Mouse (Mus musculus): ENCODE measurements around the gene Cenph. TPM values are rescaled to one million over a fixed set of nuclear protein-coding genes. Genes with fewer than 3 reads are reported as not detected.

Gene Cenph
- polyA plus RNA-seq, 1 experiment: 3.0 TPM

DNA sequence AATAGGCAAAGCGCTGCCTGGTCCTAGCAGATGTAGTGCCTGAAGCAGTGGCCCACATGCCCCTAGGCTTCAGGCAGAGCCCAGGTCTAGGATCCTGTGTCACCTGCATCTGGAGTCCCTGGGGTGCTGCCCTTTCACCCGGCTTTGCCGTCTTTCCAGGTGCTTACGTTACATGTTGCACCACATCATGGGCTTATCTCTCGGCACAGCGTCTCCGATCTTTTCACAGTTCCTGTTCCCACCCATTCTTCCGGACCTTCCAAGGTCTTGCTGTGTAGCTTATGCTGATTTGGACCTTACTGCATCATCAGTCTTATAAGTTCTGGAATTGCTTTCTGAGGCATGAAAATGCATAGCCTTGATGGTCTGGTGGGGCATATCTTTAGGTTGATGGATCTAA is 23.2 kb downstream of the Cenph start:
- Histone ChIP-seq H3K79me2 (ENCODE audit: control insufficient read depth, insufficient read depth) (no peaks in the 10 kb centered on the region), H3K27me3 (ENCODE audit: control insufficient read depth, insufficient read depth, insufficient read length) (no peaks in the 10 kb centered on the region), H3K4me2 (ENCODE audit: low read depth) (no peak overlapping the region), H3K4me3 (no peak overlapping the region), H3ac (ENCODE audit: control insufficient read depth, insufficient read length) (no peak overlapping the region), H3K36me3 (ENCODE audit: control insufficient read depth, insufficient read depth) (no peaks in the 10 kb centered on the region)
- TF ChIP-seq E2F4 (IDR thresholded peaks at IDR 0.05; ENCODE audit: insufficient read depth) (no peak), MYOG (IDR thresholded peaks at IDR 0.05; ENCODE audit: control insufficient read depth in 1 of 3, insufficient read depth in 1 of 3, insufficient read length in 2 of 3, low read depth in 2 of 3) (no peak), REST (IDR thresholded peaks at IDR 0.05; ENCODE audit: insufficient read depth, insufficient read length) (no peak), CEBPB (IDR thresholded peaks at IDR 0.05; ENCODE audit: insufficient read depth, poor library complexity, severe bottlenecking) (no peak), TCF3 (IDR thresholded peaks at IDR 0.05; ENCODE audit: insufficient read length, low read depth) (no peak), SRF (IDR thresholded peaks at IDR 0.05; ENCODE audit: control insufficient read depth, insufficient read length, low read depth) (no peak), MAX (IDR thresholded peaks at IDR 0.05; ENCODE audit: low read depth) (no peak), TCF12 (IDR thresholded peaks at IDR 0.05; ENCODE audit: insufficient read depth, poor library complexity, severe bottlenecking) (no peak), USF1 (IDR thresholded peaks at IDR 0.05; ENCODE audit: low read depth) (no peak), MYOD1 (IDR thresholded peaks at IDR 0.05; ENCODE audit: control insufficient read depth in 1 of 3, insufficient read length in 2 of 3, low read depth in 2 of 3) (no peak), POLR2AphosphoS2 (IDR thresholded peaks at IDR 0.05; ENCODE audit: insufficient read length, low read depth) (no peak), POLR2A (IDR thresholded peaks at IDR 0.05; ENCODE audit: insufficient read length, low read depth) (no peak)

- no peak overlapping the region for H3ac ChIP-seq (ENCODE audit: control insufficient read depth, insufficient read length)
- H3K27me3 ChIP-seq (ENCODE audit: control insufficient read depth, insufficient read depth, insufficient read length): no peaks in the 10 kb centered on the region
- no peaks in the 10 kb centered on the region for H3K36me3 ChIP-seq (ENCODE audit: control insufficient read depth, insufficient read depth)
- no peak overlapping the region for H3K4me3 ChIP-seq
- H3K79me2 ChIP-seq (ENCODE audit: control insufficient read depth, insufficient read depth): no peaks in the 10 kb centered on the region
- H3K4me2 ChIP-seq (ENCODE audit: low read depth): no peak overlapping the region
- TF ChIP-seq E2F4 (IDR thresholded peaks at IDR 0.05; ENCODE audit: insufficient read depth) (no peak), POLR2AphosphoS2 (IDR thresholded peaks at IDR 0.05; ENCODE audit: insufficient read length, low read depth) (no peak), MYOD1 (IDR thresholded peaks at IDR 0.05; ENCODE audit: control insufficient read depth in 1 of 3, insufficient read length in 2 of 3, low read depth in 2 of 3) (no peak), POLR2A (IDR thresholded peaks at IDR 0.05; ENCODE audit: insufficient read length, low read depth) (no peak), TCF3 (IDR thresholded peaks at IDR 0.05; ENCODE audit: insufficient read length, low read depth) (no peak), REST (IDR thresholded peaks at IDR 0.05; ENCODE audit: insufficient read depth, insufficient read length) (no peak), CEBPB (IDR thresholded peaks at IDR 0.05; ENCODE audit: insufficient read depth, poor library complexity, severe bottlenecking) (no peak), MYOG (IDR thresholded peaks at IDR 0.05; ENCODE audit: control insufficient read depth in 1 of 3, insufficient read depth in 1 of 3, insufficient read length in 2 of 3, low read depth in 2 of 3) (no peak), USF1 (IDR thresholded peaks at IDR 0.05; ENCODE audit: low read depth) (no peak)
These were observed 24.3 kb downstream of the Cenph start for GRCm38 (mm10) chr13:100751402-100751801.

DNA sequence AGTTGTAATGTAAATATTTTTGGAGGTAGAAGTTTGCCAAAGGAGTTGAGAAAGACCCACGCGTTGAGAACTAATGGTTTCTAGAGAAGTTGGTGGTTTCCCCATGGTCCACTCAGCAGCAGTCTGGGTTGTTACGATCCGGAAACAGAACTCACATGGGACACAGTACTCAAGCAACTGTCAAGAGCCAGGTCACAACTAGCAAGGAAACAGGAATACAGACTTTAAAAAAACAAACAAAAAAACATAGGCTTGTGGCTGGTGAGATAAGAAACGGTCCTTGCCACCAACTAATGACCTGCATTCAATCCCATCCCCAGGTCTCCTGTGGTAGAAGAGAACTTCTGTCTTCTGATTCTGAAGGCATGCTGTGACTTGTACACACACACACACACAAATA is 24.9 kb downstream of the Cenph start:
- Histone ChIP-seq H3K4me2 (ENCODE audit: low read depth) (no peak overlapping the region), H3K27me3 (ENCODE audit: control insufficient read depth, insufficient read depth, insufficient read length) (no peaks in the 10 kb centered on the region), H3K4me3 (no peak overlapping the region), H3K36me3 (ENCODE audit: control insufficient read depth, insufficient read depth) (no peaks in the 10 kb centered on the region), H3ac (ENCODE audit: control insufficient read depth, insufficient read length) (no peak overlapping the region), H3K79me2 (ENCODE audit: control insufficient read depth, insufficient read depth) (no peaks in the 10 kb centered on the region)
- TF ChIP-seq POLR2AphosphoS2 (IDR thresholded peaks at IDR 0.05; ENCODE audit: insufficient read length, low read depth) (no peak), REST (IDR thresholded peaks at IDR 0.05; ENCODE audit: insufficient read depth, insufficient read length) (no peak), MYOG (IDR thresholded peaks at IDR 0.05; ENCODE audit: control insufficient read depth in 1 of 3, insufficient read depth in 1 of 3, insufficient read length in 2 of 3, low read depth in 2 of 3) (no peak), E2F4 (IDR thresholded peaks at IDR 0.05; ENCODE audit: insufficient read depth) (no peak), MAX (IDR thresholded peaks at IDR 0.05; ENCODE audit: low read depth) (no peak), TCF12 (IDR thresholded peaks at IDR 0.05; ENCODE audit: insufficient read depth, poor library complexity, severe bottlenecking) (no peak), POLR2A (IDR thresholded peaks at IDR 0.05; ENCODE audit: insufficient read length, low read depth) (no peak), CEBPB (IDR thresholded peaks at IDR 0.05; ENCODE audit: insufficient read depth, poor library complexity, severe bottlenecking) (no peak), SRF (IDR thresholded peaks at IDR 0.05; ENCODE audit: control insufficient read depth, insufficient read length, low read depth) (no peak), USF1 (IDR thresholded peaks at IDR 0.05; ENCODE audit: low read depth) (no peak), MYOD1 (IDR thresholded peaks at IDR 0.05; ENCODE audit: control insufficient read depth in 1 of 3, insufficient read length in 2 of 3, low read depth in 2 of 3) (no peak), TCF3 (IDR thresholded peaks at IDR 0.05; ENCODE audit: insufficient read length, low read depth) (no peak)

DNA sequence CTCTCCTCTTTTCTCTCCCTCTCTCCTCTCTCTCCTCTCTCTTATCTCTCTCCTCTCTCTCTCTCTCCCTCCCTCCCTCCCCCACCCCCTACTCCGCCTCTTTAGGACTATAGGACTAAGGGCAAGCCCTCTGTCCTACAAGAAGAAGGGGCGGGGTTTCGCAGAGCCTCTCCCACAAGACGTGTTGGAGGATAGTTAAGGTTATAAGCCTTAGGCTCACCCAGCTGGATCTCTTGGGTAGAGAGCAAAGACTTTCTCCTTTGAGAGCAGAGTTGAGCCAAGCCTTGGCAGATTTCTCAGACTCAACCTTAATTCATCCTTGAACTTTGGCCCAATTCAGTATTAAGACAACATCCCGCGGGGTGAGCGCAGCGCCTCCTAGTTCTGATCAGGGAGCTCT is 27.1 kb downstream of the Cenph start:
- Histone ChIP-seq H3ac (ENCODE audit: control insufficient read depth, insufficient read length) (no peak overlapping the region), H3K27me3 (ENCODE audit: control insufficient read depth, insufficient read depth, insufficient read length) (no peaks in the 10 kb centered on the region), H3K4me3 (no peak overlapping the region), H3K36me3 (ENCODE audit: control insufficient read depth, insufficient read depth) (no peaks in the 10 kb centered on the region), H3K79me2 (ENCODE audit: control insufficient read depth, insufficient read depth) (peaks cover 1% of the 10 kb centered on the region), H3K4me2 (ENCODE audit: low read depth) (no peak overlapping the region)
- no peak for TF ChIP-seq TCF3 (IDR thresholded peaks at IDR 0.05; ENCODE audit: insufficient read length, low read depth)
- no peak for TF ChIP-seq TCF12 (IDR thresholded peaks at IDR 0.05; ENCODE audit: insufficient read depth, poor library complexity, severe bottlenecking)
- TF ChIP-seq E2F4 (IDR thresholded peaks at IDR 0.05; ENCODE audit: insufficient read depth): no peak
- TF ChIP-seq USF1 (IDR thresholded peaks at IDR 0.05; ENCODE audit: low read depth): no peak
- TF ChIP-seq MYOD1 (IDR thresholded peaks at IDR 0.05; ENCODE audit: control insufficient read depth in 1 of 3, insufficient read length in 2 of 3, low read depth in 2 of 3): no peak
- TF ChIP-seq MYOG (IDR thresholded peaks at IDR 0.05; ENCODE audit: control insufficient read depth in 1 of 3, insufficient read depth in 1 of 3, insufficient read length in 2 of 3, low read depth in 2 of 3): no peak
- no peak for TF ChIP-seq POLR2A (IDR thresholded peaks at IDR 0.05; ENCODE audit: insufficient read length, low read depth)
- no peak for TF ChIP-seq REST (IDR thresholded peaks at IDR 0.05; ENCODE audit: insufficient read depth, insufficient read length)
- no peak for TF ChIP-seq POLR2AphosphoS2 (IDR thresholded peaks at IDR 0.05; ENCODE audit: insufficient read length, low read depth)
- no peak for TF ChIP-seq MAX (IDR thresholded peaks at IDR 0.05; ENCODE audit: low read depth)
- no peak for TF ChIP-seq SRF (IDR thresholded peaks at IDR 0.05; ENCODE audit: control insufficient read depth, insufficient read length, low read depth)
